Mouse (Mus musculus) adrenal gland, adult 2 months (tissue): ENCODE measurements around the gene Trim7. TPM values are rescaled to one million over a fixed set of nuclear protein-coding genes. Genes with fewer than 3 reads are reported as not detected.
"Not testable (repeated sequence)": the region's sequence is repeated elsewhere in the genome, so short reads cannot be mapped to it uniquely, and the experiment has no call there.

Source experiments
- DNase-seq: peaks from one replicate; pipeline ENCODE4 v3.0.0; 2021
- polyA plus RNA-seq: library from polyadenylated mRNA; depleted of rRNA; stranded (reverse); fragments of >200 nt; gene quantifications from 2 replicates; pipeline ENCODE4 v1.2.3, GENCODE M21; 2012; rRNA removed
- total RNA-seq, 2 experiments: library from RNA; stranded (reverse); gene quantifications; 2 replicates each; pipeline ENCODE4 v1.2.3; 2021

Gene Trim7
- total and polyA plus RNA-seq, 3 experiments: 8.8 to 16.5 (median 9.0) TPM

DNA sequence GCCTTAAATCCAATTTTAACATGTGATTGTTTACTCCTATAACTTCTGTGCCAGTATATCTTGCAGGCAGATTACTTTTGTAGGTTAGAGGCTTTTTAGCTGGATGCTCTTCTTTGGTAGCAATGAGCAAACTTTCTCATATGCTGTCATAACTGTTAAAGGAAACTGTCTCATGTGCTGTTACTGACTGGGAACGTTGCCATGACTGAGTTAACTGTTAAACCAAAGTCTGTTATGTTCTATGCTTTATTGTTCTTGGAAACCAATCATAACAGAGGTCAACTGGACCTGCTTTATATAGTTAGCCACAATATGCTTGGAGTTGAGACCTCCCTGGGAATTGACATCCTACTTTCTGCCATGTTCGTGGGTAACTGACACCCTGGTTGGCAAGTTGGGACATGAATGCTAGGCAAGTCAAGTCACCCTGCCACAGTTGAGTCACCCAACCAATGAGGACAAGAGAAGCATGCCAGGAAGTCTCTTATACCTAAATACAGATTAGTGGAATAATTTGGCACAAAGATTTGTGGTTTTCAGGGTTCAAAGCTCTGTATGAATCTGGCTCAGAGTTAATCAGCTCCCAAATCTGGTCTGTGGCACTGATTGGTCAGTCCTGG is 73.0 kb downstream of the Trim7 start:
- no peak for DNase-seq

DNA sequence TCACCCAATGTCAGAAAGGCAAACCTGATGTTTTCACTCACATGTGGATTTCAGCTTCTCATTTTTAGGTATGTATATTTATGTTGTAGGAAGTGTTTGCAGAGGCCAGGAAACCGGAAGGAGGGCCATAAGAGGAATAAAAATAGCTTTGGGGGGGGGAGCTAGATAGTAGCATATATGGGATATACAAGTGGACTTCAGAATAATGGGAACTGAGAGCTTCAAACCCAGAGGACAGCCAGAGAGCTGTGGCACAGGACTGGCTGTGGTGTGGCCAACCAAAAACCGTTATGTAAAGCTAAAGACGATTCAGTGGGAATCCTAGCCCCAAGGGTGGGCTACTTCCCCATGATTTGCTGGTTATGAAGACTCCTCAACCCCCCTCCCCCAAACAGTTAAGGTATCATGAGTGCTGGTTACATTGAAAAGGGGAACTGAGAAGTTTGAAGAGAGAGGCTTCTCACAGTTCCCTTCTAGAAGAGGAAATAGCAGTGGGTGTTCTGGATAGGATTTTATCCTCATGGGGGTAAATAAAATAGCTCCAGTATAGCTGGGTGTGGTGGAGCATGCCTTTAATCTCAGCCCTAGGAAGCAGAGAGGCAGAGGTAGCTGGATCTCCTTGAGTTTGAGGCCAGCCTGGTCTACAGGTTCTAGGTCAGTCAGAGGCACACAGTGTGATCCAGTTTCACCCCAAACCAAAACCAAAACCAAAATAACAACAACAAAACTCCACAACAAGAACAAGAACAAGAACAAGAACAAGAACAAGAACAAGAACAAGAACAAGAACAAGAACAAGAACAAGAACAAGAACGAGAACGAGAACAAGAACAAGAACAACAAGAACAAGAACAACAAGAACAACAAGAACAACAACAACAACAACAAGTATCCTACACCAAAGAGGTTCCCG is 75.0 kb downstream of the Trim7 start:
- DNase-seq: not testable (repeated sequence)

DNA sequence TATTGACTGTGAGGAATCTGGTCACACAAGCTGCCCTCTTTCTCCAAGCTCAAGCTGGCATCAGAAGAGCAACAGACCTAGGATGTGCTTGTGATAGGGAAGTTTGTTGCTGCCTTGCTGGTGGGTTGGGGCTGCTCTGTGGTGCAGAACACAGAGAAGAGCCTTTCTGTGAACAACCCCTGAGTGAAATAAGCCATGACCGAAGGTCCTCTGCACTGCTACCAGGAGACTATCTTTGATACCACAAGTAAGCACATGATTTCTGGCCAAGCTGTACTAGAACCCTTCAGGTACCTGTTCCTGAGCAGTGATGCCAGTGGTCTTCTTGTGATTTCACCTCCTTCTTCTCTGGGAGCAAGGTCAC is 75.6 kb downstream of the Trim7 start:
- DNase-seq: not testable (repeated sequence)

Other genes starting within 250 kb of the Trim7 start
- gene Rack1, start 25.8 kb upstream of the Trim7 start, total RNA-seq: 100 to 1,000 TPM; 663 to 695 TPM
- 1,357 and 1,385 TPM in 2 replicates for gene Rack1, start 25.8 kb upstream of the Trim7 start, polyA plus RNA-seq
- gene Trim41, start 8.8 kb upstream of the Trim7 start, total RNA-seq: 10 to 100 TPM; 38.6 to 45.0 TPM
- 36.5 and 38.6 TPM in 2 replicates for gene Trim41, start 8.8 kb upstream of the Trim7 start, polyA plus RNA-seq
- gene Gm12184, start 515 bp downstream of the Trim7 start, total RNA-seq: 1 to 10 TPM; 1.8 to 6.2 TPM
- 10.5 and 17.5 TPM in 2 replicates for gene Gm12184, start 515 bp downstream of the Trim7 start, polyA plus RNA-seq
- gene Irgm1, start 45.5 kb downstream of the Trim7 start, total RNA-seq: 10 to 100 TPM; 19.8 to 22.3 TPM
- 4.1 and 6.3 TPM in 2 replicates for gene Irgm1, start 45.5 kb downstream of the Trim7 start, polyA plus RNA-seq
- gene Gm5431, start 76.1 kb downstream of the Trim7 start, total RNA-seq: 1 to 10 TPM; 1.8 to 2.9 TPM
- gene Gm5431, start 76.1 kb downstream of the Trim7 start, polyA plus RNA-seq: 0.09 and 0.12 TPM in 2 replicates
- 1 to 10 TPM; 3.1 to 3.8 TPM for gene Psme2b, start 120.0 kb downstream of the Trim7 start, total RNA-seq
- 3.2 and 3.7 TPM in 2 replicates for gene Psme2b, start 120.0 kb downstream of the Trim7 start, polyA plus RNA-seq
- not detected for gene Olfr56, start 152.7 kb downstream of the Trim7 start, total RNA-seq
- gene Olfr56, start 152.7 kb downstream of the Trim7 start, polyA plus RNA-seq: 0.04 and 0.07 TPM in 2 replicates
- gene 9930111J21Rik1, start 153.3 kb downstream of the Trim7 start, total RNA-seq: 1 to 10 TPM; 1.7 to 2.9 TPM
- 0.80 and 0.86 TPM in 2 replicates for gene 9930111J21Rik1, start 153.3 kb downstream of the Trim7 start, polyA plus RNA-seq
- gene Gm12185, start 166.1 kb downstream of the Trim7 start, total RNA-seq: 1 to 10 TPM; 1.9 to 3.3 TPM
- gene Gm12185, start 166.1 kb downstream of the Trim7 start, polyA plus RNA-seq: 0.03 and 0.06 TPM in 2 replicates
- gene Tgtp1, start 168.0 kb downstream of the Trim7 start, total RNA-seq: 1 to 10 TPM; 3.3 to 3.8 TPM
- 0.07 and 0.29 TPM in 2 replicates for gene Tgtp1, start 168.0 kb downstream of the Trim7 start, polyA plus RNA-seq
- 1 to 10 TPM; 3.9 to 4.0 TPM for gene 9930111J21Rik2, start 225.1 kb downstream of the Trim7 start, total RNA-seq
- gene 9930111J21Rik2, start 225.1 kb downstream of the Trim7 start, polyA plus RNA-seq: 0.53 and 0.61 TPM in 2 replicates
- 1 to 10 TPM; 3.8 to 4.0 TPM for gene Tgtp2, start 238.1 kb downstream of the Trim7 start, total RNA-seq
- gene Tgtp2, start 238.1 kb downstream of the Trim7 start, polyA plus RNA-seq: 0.40 and 1.5 TPM in 2 replicates